Mouse (Mus musculus): Measurements from ENCODE around the gene Cdk8. TPM values are rescaled to one million over a fixed set of nuclear protein-coding genes. Genes with fewer than 3 reads are reported as not detected.
A peak's percentile ranks its signal among the peaks of the same experiment; 100 is the strongest.

Gene Cdk8
- total RNA-seq, 2 experiments from 2014 or later = 36.1 to 49.3 TPM

- no peak for ATAC-seq (replicated peaks; ENCODE audit: poor library complexity, severe bottlenecking)
These were observed 1.1 kb downstream of the Cdk8 start for GRCm38 (mm10) chr5:146232056-146232675.

GRCm38 (mm10) chr5:146232816-146233215 is 1.8 kb downstream of the Cdk8 start:
- ATAC-seq (replicated peaks; ENCODE audit: poor library complexity, severe bottlenecking) = no peak

GRCm38 (mm10) chr5:146234336-146234735 is 3.3 kb downstream of the Cdk8 start:
- no peak for ATAC-seq (replicated peaks; ENCODE audit: poor library complexity, severe bottlenecking)

GRCm38 (mm10) chr5:146238274-146238673 is 7.2 kb downstream of the Cdk8 start:
- no peak for ATAC-seq (replicated peaks; ENCODE audit: poor library complexity, severe bottlenecking)

GRCm38 (mm10) chr5:146240771-146241170 is 9.7 kb downstream of the Cdk8 start:
- ATAC-seq (replicated peaks; ENCODE audit: poor library complexity, severe bottlenecking) = no peak

GRCm38 (mm10) chr5:146241202-146241601 is 10.2 kb downstream of the Cdk8 start:
- no peak for ATAC-seq (replicated peaks; ENCODE audit: poor library complexity, severe bottlenecking)

- no peak for ATAC-seq (replicated peaks; ENCODE audit: poor library complexity, severe bottlenecking)
These were observed 14.2 kb downstream of the Cdk8 start for GRCm38 (mm10) chr5:146245193-146245592.

- ATAC-seq (replicated peaks; ENCODE audit: poor library complexity, severe bottlenecking) = peak; percentile 10
These were observed 14.8 kb downstream of the Cdk8 start for GRCm38 (mm10) chr5:146245646-146246370.

- no peak for ATAC-seq (replicated peaks; ENCODE audit: poor library complexity, severe bottlenecking)
These were observed 15.4 kb downstream of the Cdk8 start for GRCm38 (mm10) chr5:146246386-146246785.

GRCm38 (mm10) chr5:146247709-146248108 is 16.7 kb downstream of the Cdk8 start:
- peak; percentile 77 for ATAC-seq (replicated peaks; ENCODE audit: poor library complexity, severe bottlenecking)

- peak; percentile 76 for ATAC-seq (replicated peaks; ENCODE audit: poor library complexity, severe bottlenecking)
These were observed 17.7 kb downstream of the Cdk8 start for GRCm38 (mm10) chr5:146248746-146249145.

GRCm38 (mm10) chr5:146250369-146251075 is 19.5 kb downstream of the Cdk8 start:
- no peak for ATAC-seq (replicated peaks; ENCODE audit: poor library complexity, severe bottlenecking)

GRCm38 (mm10) chr5:146251663-146252429 is 20.8 kb downstream of the Cdk8 start:
- ATAC-seq (replicated peaks; ENCODE audit: poor library complexity, severe bottlenecking) = no peak

GRCm38 (mm10) chr5:146253644-146254043 is 22.6 kb downstream of the Cdk8 start:
- no peak for ATAC-seq (replicated peaks; ENCODE audit: poor library complexity, severe bottlenecking)

- ATAC-seq (replicated peaks; ENCODE audit: poor library complexity, severe bottlenecking) = no peak
These were observed 29.0 kb downstream of the Cdk8 start for GRCm38 (mm10) chr5:146260003-146260402.

- no peak for ATAC-seq (replicated peaks; ENCODE audit: poor library complexity, severe bottlenecking)
These were observed 35.0 kb downstream of the Cdk8 start for GRCm38 (mm10) chr5:146265934-146266591.

GRCm38 (mm10) chr5:146267776-146268175 is 36.7 kb downstream of the Cdk8 start:
- no peak for ATAC-seq (replicated peaks; ENCODE audit: poor library complexity, severe bottlenecking)

GRCm38 (mm10) chr5:146270593-146270992 is 39.6 kb downstream of the Cdk8 start:
- 0 out of 2 replicates have a peak, but pooled peaks have one; percentile 33 for ATAC-seq (replicated peaks; ENCODE audit: poor library complexity, severe bottlenecking)

GRCm38 (mm10) chr5:146271662-146272061 is 40.6 kb downstream of the Cdk8 start:
- no peak for ATAC-seq (replicated peaks; ENCODE audit: poor library complexity, severe bottlenecking)

GRCm38 (mm10) chr5:146273096-146273495 is 42.1 kb downstream of the Cdk8 start:
- ATAC-seq (replicated peaks; ENCODE audit: poor library complexity, severe bottlenecking) = no peak

Data from granulocyte monocyte progenitor cell, adult 5-6 weeks (primary cell).